Mouse (Mus musculus) forebrain, embryonic 16.5 days (tissue): ENCODE measurements around the gene Phf21a. TPM values are rescaled to one million over a fixed set of nuclear protein-coding genes. Genes with fewer than 3 reads are reported as not detected.

Experiments used
- ATAC-seq: fragments of 200-750 bp; cut with Nextera tagmentation; 2 replicates; pipeline ENCODE4 v1.8.0; 2017; ENCODE audit warnings: mild to moderate bottlenecking, moderate library complexity
- H3K27ac ChIP-seq: fragments of 300-500 bp; sonication (generic); 2 replicates; pipeline ENCODE4 v1.5.1; 2014; ENCODE audit warnings: low read length, control low read depth
- H3K27me3 ChIP-seq: fragments of 300-500 bp; sonication (generic); replicated peaks from 2 replicates; pipeline ENCODE4 v1.6.1; 2014; ENCODE audit warnings: low read length; ENCODE audit not compliant: control insufficient read depth, insufficient read depth
- H3K36me3 ChIP-seq: fragments of 300-500 bp; sonication (generic); 2 replicates; pipeline ENCODE4 v1.6.1; 2014; ENCODE audit not compliant: control insufficient read depth, insufficient read depth
- H3K4me1 ChIP-seq: fragments of 300-500 bp; sonication (generic); replicated peaks from 2 replicates; pipeline ENCODE4 v1.6.1; 2014; ENCODE audit warnings: low read length; ENCODE audit not compliant: control insufficient read depth, insufficient read depth
- H3K4me2 ChIP-seq: fragments of 300-500 bp; sonication (generic); 2 replicates; pipeline ENCODE4 v1.6.1; 2014; ENCODE audit warnings: mild to moderate bottlenecking, low read length, control low read depth
- H3K4me3 ChIP-seq: fragments of 300-500 bp; sonication (generic); replicated peaks from 2 replicates; pipeline ENCODE4 v1.5.1; 2014; ENCODE audit warnings: mild to moderate bottlenecking, low read length, control low read depth
- H3K9ac ChIP-seq: fragments of 300-500 bp; sonication (generic); replicated peaks from 2 replicates; pipeline ENCODE4 v1.6.1; 2014; ENCODE audit warnings: low read depth, low read length, control low read depth
- H3K9me3 ChIP-seq: fragments of 300-500 bp; sonication (generic); 2 replicates; pipeline ENCODE4 v1.6.1; 2016; ENCODE audit warnings: low read length; ENCODE audit not compliant: control insufficient read depth
- WGBS: fragments of 180-500 bp; shearing (Covaris S2); extraction: QIAGEN DNeasy Blood & Tissue Kit; methylation state at CpG from one replicate; pipeline ENCODE4 v1.1.7; 2014; 5-methylcytosine and 5-hydroxymethylcytosine counted together
- polyA plus RNA-seq: library from polyadenylated mRNA; unstranded; fragments of >200 nt; fragmentation: Nextera tagmentation; extraction: Ambion mirVana; gene quantifications from 2 replicates; pipeline ENCODE4 v1.2.1, GENCODE M21; 2015

Gene Phf21a
- polyA plus RNA-seq, 1 experiment from 2014 or later, result 43.5 TPM

DNA sequence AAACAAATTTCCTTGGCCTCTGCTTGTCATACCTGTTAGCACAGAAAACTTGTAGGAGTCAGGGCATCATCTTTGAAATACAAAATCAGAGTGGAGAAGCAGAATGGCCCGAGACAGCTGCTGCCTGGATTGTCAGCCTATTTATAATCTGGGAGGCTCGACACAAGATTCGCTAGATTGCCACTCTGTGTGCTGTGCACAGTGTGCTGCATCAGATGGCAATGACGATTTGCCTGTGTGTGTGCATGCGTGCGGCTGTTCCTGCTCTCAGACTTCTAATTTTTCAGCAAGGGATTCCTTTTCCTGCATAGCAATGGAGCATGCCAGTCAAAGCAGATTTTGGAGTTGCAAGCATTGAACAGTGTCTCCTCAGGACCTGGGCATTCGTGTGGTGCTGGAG, 185.7 kb downstream of the Phf21a start:
- no peaks in the 10 kb centered on the region for H3K27me3 ChIP-seq
- H3K4me2 ChIP-seq, result no peak overlapping the region; the same call in 1 of the 2 replicates
- no peak overlapping the region for H3K4me3 ChIP-seq
- H3K4me1 ChIP-seq, result peaks cover 16% of the 10 kb centered on the region
- 0 out of 2 replicates have a peak overlapping the region, but pooled peaks have one; percentile 17 for H3K9ac ChIP-seq
- H3K36me3 ChIP-seq, result no peaks in the 10 kb centered on the region
- WGBS, result 60% methylated on average over 7 of the region's 7 CpGs
- ATAC-seq, result peak; percentile 57; the same call in 1 of the 2 replicates
- peak overlapping the region; percentile 75 for H3K27ac ChIP-seq
- no peaks in the 10 kb centered on the region for H3K9me3 ChIP-seq

DNA sequence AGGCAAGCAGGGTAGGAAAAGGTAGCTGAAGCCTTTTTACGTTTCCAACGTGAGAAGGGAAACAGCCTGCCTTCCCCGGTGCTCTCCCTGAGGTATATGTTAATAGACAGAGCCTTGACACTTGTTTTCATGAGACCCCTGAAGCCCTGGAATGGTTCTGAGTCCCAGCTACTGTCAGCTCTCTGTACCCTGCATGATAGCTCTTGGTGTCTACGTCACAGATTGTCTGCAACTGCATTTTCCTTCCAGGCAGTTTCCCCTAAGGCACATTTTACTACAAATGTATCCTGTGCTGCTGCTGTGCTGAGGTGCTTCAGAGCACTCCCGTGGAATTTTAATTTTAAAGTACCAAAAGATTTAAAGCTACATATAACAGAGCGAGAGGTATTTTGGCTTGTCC, 186.5 kb downstream of the Phf21a start:
- 73% methylated on average over 6 of the region's 6 CpGs for whole genome bisulfite sequencing
- Histone ChIP-seq H3K4me2 (no peak overlapping the region), H3K4me3 (no peak overlapping the region), H3K27me3 (no peaks in the 10 kb centered on the region), H3K4me1 (peaks cover 16% of the 10 kb centered on the region), H3K36me3 (no peaks in the 10 kb centered on the region), H3K27ac (peak overlapping the region; percentile 75; the same call in 1 of the 2 replicates), H3K9ac (no peak overlapping the region), H3K9me3 (no peaks in the 10 kb centered on the region)
- ATAC-seq, result peak; percentile 31; the same call in 1 of the 2 replicates

DNA sequence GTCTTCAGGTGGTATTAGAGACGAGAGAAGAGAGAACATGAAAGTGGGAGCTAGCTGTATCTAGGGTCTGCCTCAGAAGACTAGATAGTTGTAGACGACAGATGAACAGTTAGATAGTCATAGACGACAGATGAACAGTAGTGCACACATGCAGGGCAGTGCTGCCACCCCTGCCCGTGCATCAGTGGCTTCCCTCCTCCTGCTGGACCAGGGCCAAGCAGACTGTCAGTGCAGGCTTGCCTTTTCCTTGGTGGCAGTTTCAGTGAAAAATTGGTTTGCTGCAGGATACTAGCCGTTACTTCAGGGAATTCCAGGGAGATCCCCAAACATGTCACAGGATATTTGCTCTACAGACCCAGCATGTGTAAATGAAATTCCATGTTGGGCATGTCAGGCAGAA, 192.7 kb downstream of the Phf21a start:
- peaks cover 5% of the 10 kb centered on the region; the same call in 1 of the 2 replicates for H3K4me1 ChIP-seq
- no peak for ATAC-seq
- no peak overlapping the region; the same call in 1 of the 2 replicates for H3K27ac ChIP-seq
- no peak overlapping the region for H3K4me3 ChIP-seq
- H3K36me3 ChIP-seq, result no peaks in the 10 kb centered on the region
- H3K27me3 ChIP-seq, result no peaks in the 10 kb centered on the region
- no peak overlapping the region for H3K4me2 ChIP-seq
- no peak overlapping the region for H3K9ac ChIP-seq
- no peaks in the 10 kb centered on the region for H3K9me3 ChIP-seq
- WGBS, result 36% methylated on average over 5 of the region's 5 CpGs

DNA sequence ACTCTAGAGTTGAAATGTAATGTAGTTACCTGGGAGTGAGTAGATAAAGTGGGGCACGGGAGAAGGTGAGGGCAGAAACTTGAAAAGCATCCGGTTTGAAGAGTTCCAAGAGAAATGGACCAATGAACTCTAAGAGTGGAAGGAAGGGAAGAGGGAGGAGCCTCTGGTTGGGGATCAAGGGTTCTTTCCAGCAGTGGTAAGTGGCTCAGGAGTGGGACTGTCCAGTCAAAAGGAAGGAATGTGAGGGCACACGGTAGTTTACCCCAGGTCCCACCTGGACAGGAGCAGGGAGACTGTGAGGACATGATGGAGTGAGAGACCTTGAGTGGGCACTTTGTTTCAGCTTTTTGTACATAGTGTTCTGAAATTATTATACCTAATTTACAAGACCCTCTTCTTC, 196.4 kb downstream of the Phf21a start:
- no peaks in the 10 kb centered on the region for H3K27me3 ChIP-seq
- ATAC-seq, result no peak
- WGBS, result 74% methylated on average over 3 of the region's 3 CpGs

DNA sequence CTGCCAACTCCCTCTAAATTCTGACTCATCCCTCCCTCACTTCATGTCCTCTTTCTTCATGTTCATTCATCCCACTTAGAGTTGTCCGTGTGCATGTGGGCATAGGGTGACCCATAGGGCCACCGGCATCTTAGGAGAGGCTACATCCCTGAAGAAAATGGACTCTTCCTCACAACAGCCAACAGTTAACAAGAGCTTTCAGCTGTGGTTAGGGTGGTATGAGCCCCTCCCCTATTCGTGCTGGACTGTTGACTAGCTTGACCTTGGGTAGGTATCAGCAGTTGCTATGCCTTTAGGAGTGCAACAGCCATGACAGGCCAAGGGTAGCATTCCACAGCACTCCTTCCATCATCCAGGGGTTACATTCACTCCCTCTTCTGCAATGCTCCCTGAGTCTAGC, 198.6 kb downstream of the Phf21a start:
- H3K27me3 ChIP-seq, result no peaks in the 10 kb centered on the region
- no peak overlapping the region for H3K27ac ChIP-seq
- WGBS, result 92% methylated on average over 3 of the region's 3 CpGs
- no peak overlapping the region for H3K9ac ChIP-seq
- H3K36me3 ChIP-seq, result no peaks in the 10 kb centered on the region
- H3K4me2 ChIP-seq, result no peak overlapping the region
- no peaks in the 10 kb centered on the region for H3K9me3 ChIP-seq
- ATAC-seq, result no peak
- no peaks in the 10 kb centered on the region for H3K4me1 ChIP-seq
- no peak overlapping the region for H3K4me3 ChIP-seq

More for the DNA sequence above, 196.4 kb downstream of the Phf21a start:
- Histone ChIP-seq H3K4me2 (no peak overlapping the region), H3K4me1 (peaks cover 5% of the 10 kb centered on the region; the same call in 1 of the 2 replicates), H3K9me3 (no peaks in the 10 kb centered on the region), H3K27ac (no peak overlapping the region), H3K9ac (no peak overlapping the region), H3K4me3 (no peak overlapping the region), H3K36me3 (no peaks in the 10 kb centered on the region)

DNA sequence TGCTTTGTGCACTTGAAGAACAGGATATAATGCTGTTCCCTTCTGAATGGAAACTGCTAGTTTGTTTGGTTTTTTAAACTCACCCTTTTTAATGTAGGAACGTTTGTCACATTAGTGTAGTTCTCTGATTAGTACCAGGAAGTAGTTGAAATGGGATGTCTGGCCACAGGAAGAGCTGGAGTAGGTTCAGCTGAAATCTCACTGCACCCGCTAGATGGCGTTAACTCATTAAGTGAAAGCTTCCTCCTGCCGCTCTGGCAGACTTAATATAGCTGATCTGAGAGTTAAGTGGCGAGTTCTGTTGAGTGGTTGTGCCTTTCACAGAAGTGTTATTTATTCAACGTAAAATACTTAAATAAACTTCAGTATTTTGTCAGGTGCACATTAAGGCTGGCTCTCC, 203.5 kb downstream of the Phf21a start:
- Histone ChIP-seq H3K27me3 (no peaks in the 10 kb centered on the region), H3K27ac (no peak overlapping the region), H3K4me3 (no peak overlapping the region), H3K9ac (no peak overlapping the region), H3K4me1 (peaks cover 6% of the 10 kb centered on the region), H3K4me2 (no peak overlapping the region), H3K9me3 (no peaks in the 10 kb centered on the region), H3K36me3 (no peaks in the 10 kb centered on the region)
- no peak for ATAC-seq
- 5% methylated on average over 6 of the region's 6 CpGs for WGBS

DNA sequence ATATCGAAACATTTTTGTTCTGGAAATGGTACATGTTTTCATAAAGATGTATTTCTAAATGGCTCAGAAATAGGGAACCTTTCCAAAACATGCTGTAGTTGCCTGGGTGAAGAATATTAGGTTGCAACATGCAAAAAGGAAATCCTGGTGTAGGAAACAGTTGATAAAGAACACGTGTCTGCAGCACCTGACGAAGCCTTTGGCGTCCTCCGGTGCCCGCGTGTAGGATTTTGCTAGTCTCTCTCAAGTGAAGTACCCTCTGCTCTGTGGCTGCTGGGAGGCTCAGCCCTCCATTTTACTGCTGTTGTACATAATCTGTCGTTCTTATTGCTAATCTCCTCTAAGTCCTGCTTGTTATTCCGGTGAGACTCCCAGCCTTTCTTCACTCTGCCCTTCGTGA, 207.0 kb downstream of the Phf21a start:
- Histone ChIP-seq H3K4me1 (peaks cover 16% of the 10 kb centered on the region), H3K27me3 (no peaks in the 10 kb centered on the region), H3K27ac (0 out of 2 replicates have a peak overlapping the region, but pooled peaks have one; percentile 56), H3K36me3 (no peaks in the 10 kb centered on the region), H3K9ac (no peak overlapping the region), H3K9me3 (no peaks in the 10 kb centered on the region), H3K4me2 (peak overlapping the region; percentile 25), H3K4me3 (no peak overlapping the region)
- ATAC-seq, result no peak
- WGBS, result 33% methylated on average over 10 of the region's 10 CpGs

DNA sequence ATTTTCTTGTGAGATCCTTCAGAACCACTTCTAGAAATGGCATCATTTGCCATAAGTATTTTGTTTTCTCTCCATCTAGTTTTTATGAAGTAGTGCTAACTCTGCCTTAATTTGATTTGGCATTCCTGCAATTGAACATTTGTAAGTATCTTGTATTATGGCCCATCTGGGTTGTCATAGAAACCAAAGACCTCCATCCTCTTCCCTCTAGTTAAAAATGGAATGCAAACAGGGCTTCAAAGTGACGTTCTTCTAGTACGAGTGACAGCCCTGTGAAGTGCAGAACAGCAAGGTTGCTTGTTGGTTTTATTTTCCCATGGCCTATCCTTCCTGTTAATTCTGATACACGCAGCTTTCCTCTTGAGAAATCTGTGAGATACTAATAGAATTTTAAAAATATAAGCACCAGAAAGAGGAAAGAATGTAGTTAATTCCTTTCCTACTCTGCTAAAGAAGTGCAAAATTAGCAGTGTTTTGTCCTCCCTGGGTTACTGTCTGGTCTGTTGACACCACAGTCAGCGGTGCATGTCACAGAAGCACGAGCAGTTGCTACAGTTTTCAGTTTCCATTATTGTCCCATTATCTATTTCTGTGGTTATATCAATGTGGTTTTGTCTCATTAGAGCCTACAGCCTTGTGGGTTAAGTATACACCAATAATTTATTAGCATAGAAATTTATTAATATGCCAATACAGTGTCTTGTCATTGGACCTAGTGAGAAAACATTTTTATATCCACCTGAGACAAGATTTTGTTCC, 209.1 kb downstream of the Phf21a start:
- Histone ChIP-seq H3K36me3 (no peaks in the 10 kb centered on the region), H3K4me2 (no peak overlapping the region), H3K9me3 (no peaks in the 10 kb centered on the region), H3K27me3 (no peaks in the 10 kb centered on the region), H3K4me1 (peaks cover 28% of the 10 kb centered on the region), H3K4me3 (no peak overlapping the region), H3K9ac (no peak overlapping the region), H3K27ac (peak overlapping the region; percentile 90)
- 23% methylated on average over 5 of the region's 5 CpGs for WGBS
- ATAC-seq, result peak; percentile 89

DNA sequence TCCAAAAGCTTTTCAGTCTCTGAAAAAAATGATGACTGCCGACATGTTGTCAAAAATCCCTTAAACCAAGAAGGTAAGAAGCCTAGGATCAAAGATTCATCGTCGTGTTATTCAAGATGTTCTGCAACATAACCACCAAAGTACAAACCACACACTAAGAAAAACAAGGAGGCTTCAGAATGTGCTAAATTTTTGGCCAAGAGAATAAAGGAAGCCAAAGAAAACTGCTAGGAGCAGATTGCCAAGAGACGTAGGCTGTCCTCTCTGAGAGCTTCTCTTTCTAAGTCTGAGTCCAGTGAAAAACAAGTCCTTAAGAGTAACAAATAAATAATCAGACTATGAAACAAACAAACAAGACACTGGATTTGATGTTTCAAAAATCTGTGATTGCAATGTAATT, 219.6 kb downstream of the Phf21a start:
- H3K4me2 ChIP-seq, result no peak overlapping the region
- no peak overlapping the region for H3K9ac ChIP-seq
- H3K27ac ChIP-seq, result no peak overlapping the region
- no peaks in the 10 kb centered on the region for H3K9me3 ChIP-seq
- no peak for ATAC-seq
- 74% methylated on average over 4 of the region's 4 CpGs for WGBS
- H3K4me1 ChIP-seq, result no peaks in the 10 kb centered on the region; the same call in 1 of the 2 replicates
- H3K4me3 ChIP-seq, result no peak overlapping the region
- no peaks in the 10 kb centered on the region for H3K27me3 ChIP-seq
- no peaks in the 10 kb centered on the region for H3K36me3 ChIP-seq
